Mouse (Mus musculus): ENCODE data around the gene Mtif3.
"Not testable (repeated sequence)": the region's sequence is repeated elsewhere in the genome, so short reads cannot be mapped to it uniquely, and the experiment has no call there.

Gene Mtif3

GRCm38 (mm10) chr5:146931904-146932553, 31.6 kb downstream of the Mtif3 start:
- no peaks in the 10 kb centered on the region for H3K9me3 ChIP-seq (ENCODE audit: low read length)
- H3K4me1 ChIP-seq (replicated peaks; ENCODE audit: low read depth, low read length): peaks cover 38% of the 10 kb centered on the region
- 0 out of 2 replicates have a peak, but pooled peaks cover under 1% of the 10 kb centered on the region for H3K27me3 ChIP-seq (ENCODE audit: insufficient read depth, low read length)
- TF ChIP-seq NANOG (IDR thresholded peaks at IDR 0.05; ENCODE audit: borderline replicate concordance, low read length) (no peak), CTCF (conservative IDR thresholded peaks at IDR 0.05; ENCODE audit: low read length) (no peak), POU5F1 (IDR thresholded peaks at IDR 0.05; ENCODE audit: borderline replicate concordance, low read length) (no peak)
- no peaks in the 10 kb centered on the region for H3K36me3 ChIP-seq (ENCODE audit: insufficient read depth, low read length)
- H3K4me3 ChIP-seq (replicated peaks; ENCODE audit: low read length): no peak overlapping the region

- Histone ChIP-seq H3K27me3 (ENCODE audit: insufficient read depth, low read length) (no peaks in the 10 kb centered on the region), H3K4me1 (replicated peaks; ENCODE audit: low read depth, low read length) (peaks cover 40% of the 10 kb centered on the region), H3K36me3 (ENCODE audit: insufficient read depth, low read length) (no peaks in the 10 kb centered on the region), H3K9me3 (ENCODE audit: low read length) (no peaks in the 10 kb centered on the region), H3K4me3 (replicated peaks; ENCODE audit: low read length) (no peak overlapping the region)
- TF ChIP-seq CTCF (conservative IDR thresholded peaks at IDR 0.05; ENCODE audit: low read length) (no peak), POU5F1 (IDR thresholded peaks at IDR 0.05; ENCODE audit: borderline replicate concordance, low read length) (no peak), NANOG (IDR thresholded peaks at IDR 0.05; ENCODE audit: borderline replicate concordance, low read length) (no peak)
Observed at GRCm38 (mm10) chr5:146931422-146931821, 32.2 kb downstream of the Mtif3 start.

- no peaks in the 10 kb centered on the region for H3K9me3 ChIP-seq (ENCODE audit: low read length)
- TF ChIP-seq POU5F1 (IDR thresholded peaks at IDR 0.05; ENCODE audit: borderline replicate concordance, low read length) (no peak), CTCF (conservative IDR thresholded peaks at IDR 0.05; ENCODE audit: low read length) (no peak), NANOG (IDR thresholded peaks at IDR 0.05; ENCODE audit: borderline replicate concordance, low read length) (no peak)
Observed at GRCm38 (mm10) chr5:146926673-146927072, 36.9 kb downstream of the Mtif3 start.

GRCm38 (mm10) chr5:146923547-146923946, 40.1 kb downstream of the Mtif3 start:
- no peaks in the 10 kb centered on the region for H3K36me3 ChIP-seq (ENCODE audit: insufficient read depth, low read length)
- H3K4me1 ChIP-seq (replicated peaks; ENCODE audit: low read depth, low read length): peaks cover 58% of the 10 kb centered on the region
- no peak for TF ChIP-seq POU5F1 (IDR thresholded peaks at IDR 0.05; ENCODE audit: borderline replicate concordance, low read length)
- no peak for TF ChIP-seq NANOG (IDR thresholded peaks at IDR 0.05; ENCODE audit: borderline replicate concordance, low read length)
- no peak for TF ChIP-seq CTCF (conservative IDR thresholded peaks at IDR 0.05; ENCODE audit: low read length)
- H3K27me3 ChIP-seq (ENCODE audit: insufficient read depth, low read length): no peaks in the 10 kb centered on the region
- H3K9me3 ChIP-seq (ENCODE audit: low read length): no peaks in the 10 kb centered on the region
- H3K4me3 ChIP-seq (replicated peaks; ENCODE audit: low read length): no peak overlapping the region

More at GRCm38 (mm10) chr5:146926673-146927072, 36.9 kb downstream of the Mtif3 start:
- H3K4me3 ChIP-seq (replicated peaks; ENCODE audit: low read length): no peak overlapping the region
- H3K4me1 ChIP-seq (replicated peaks; ENCODE audit: low read depth, low read length): peaks cover 44% of the 10 kb centered on the region
- no peaks in the 10 kb centered on the region for H3K36me3 ChIP-seq (ENCODE audit: insufficient read depth, low read length)
- H3K27me3 ChIP-seq (ENCODE audit: insufficient read depth, low read length): no peaks in the 10 kb centered on the region

GRCm38 (mm10) chr5:146921224-146921623, 42.4 kb downstream of the Mtif3 start:
- no peaks in the 10 kb centered on the region for H3K36me3 ChIP-seq (ENCODE audit: insufficient read depth, low read length)
- TF ChIP-seq NANOG (IDR thresholded peaks at IDR 0.05; ENCODE audit: borderline replicate concordance, low read length): no peak
- no peak for TF ChIP-seq POU5F1 (IDR thresholded peaks at IDR 0.05; ENCODE audit: borderline replicate concordance, low read length)
- no peak for TF ChIP-seq CTCF (conservative IDR thresholded peaks at IDR 0.05; ENCODE audit: low read length)
- H3K9me3 ChIP-seq (ENCODE audit: low read length): no peaks in the 10 kb centered on the region
- H3K27me3 ChIP-seq (ENCODE audit: insufficient read depth, low read length): no peaks in the 10 kb centered on the region
- peaks cover 62% of the 10 kb centered on the region for H3K4me1 ChIP-seq (replicated peaks; ENCODE audit: low read depth, low read length)
- 0 out of 2 replicates have a peak overlapping the region, but pooled peaks have one; percentile 37 for H3K4me3 ChIP-seq (replicated peaks; ENCODE audit: low read length)

- H3K9me3 ChIP-seq (ENCODE audit: low read length): no peaks in the 10 kb centered on the region
- no peaks in the 10 kb centered on the region for H3K27me3 ChIP-seq (ENCODE audit: insufficient read depth, low read length)
- peaks cover 66% of the 10 kb centered on the region for H3K4me1 ChIP-seq (replicated peaks; ENCODE audit: low read depth, low read length)
- H3K36me3 ChIP-seq (ENCODE audit: insufficient read depth, low read length): no peaks in the 10 kb centered on the region
- TF ChIP-seq NANOG (IDR thresholded peaks at IDR 0.05; ENCODE audit: borderline replicate concordance, low read length): no peak
- no peak for TF ChIP-seq POU5F1 (IDR thresholded peaks at IDR 0.05; ENCODE audit: borderline replicate concordance, low read length)
- no peak for TF ChIP-seq CTCF (conservative IDR thresholded peaks at IDR 0.05; ENCODE audit: low read length)
- H3K4me3 ChIP-seq (replicated peaks; ENCODE audit: low read length): peak overlapping the region; percentile 61
Observed at GRCm38 (mm10) chr5:146920314-146921161, 43.1 kb downstream of the Mtif3 start.

GRCm38 (mm10) chr5:146919874-146920273, 43.7 kb downstream of the Mtif3 start:
- TF ChIP-seq NANOG (IDR thresholded peaks at IDR 0.05; ENCODE audit: borderline replicate concordance, low read length) (no peak), POU5F1 (IDR thresholded peaks at IDR 0.05; ENCODE audit: borderline replicate concordance, low read length) (no peak), CTCF (conservative IDR thresholded peaks at IDR 0.05; ENCODE audit: low read length) (no peak)
- no peaks in the 10 kb centered on the region for H3K36me3 ChIP-seq (ENCODE audit: insufficient read depth, low read length)
- no peaks in the 10 kb centered on the region for H3K9me3 ChIP-seq (ENCODE audit: low read length)
- peaks cover 70% of the 10 kb centered on the region for H3K4me1 ChIP-seq (replicated peaks; ENCODE audit: low read depth, low read length)
- peak overlapping the region; percentile 61 for H3K4me3 ChIP-seq (replicated peaks; ENCODE audit: low read length)
- no peaks in the 10 kb centered on the region for H3K27me3 ChIP-seq (ENCODE audit: insufficient read depth, low read length)

- not testable (repeated sequence) for H3K27me3 ChIP-seq (ENCODE audit: insufficient read depth, low read length); H3K36me3 ChIP-seq (ENCODE audit: insufficient read depth, low read length); H3K9me3 ChIP-seq (ENCODE audit: low read length); H3K4me3 ChIP-seq (replicated peaks; ENCODE audit: low read length)
- peaks cover 81% of the 10 kb centered on the region for H3K4me1 ChIP-seq (replicated peaks; ENCODE audit: low read depth, low read length)
Observed at GRCm38 (mm10) chr5:146917357-146917756, 46.2 kb downstream of the Mtif3 start.
